In the genomic region with DNA sequence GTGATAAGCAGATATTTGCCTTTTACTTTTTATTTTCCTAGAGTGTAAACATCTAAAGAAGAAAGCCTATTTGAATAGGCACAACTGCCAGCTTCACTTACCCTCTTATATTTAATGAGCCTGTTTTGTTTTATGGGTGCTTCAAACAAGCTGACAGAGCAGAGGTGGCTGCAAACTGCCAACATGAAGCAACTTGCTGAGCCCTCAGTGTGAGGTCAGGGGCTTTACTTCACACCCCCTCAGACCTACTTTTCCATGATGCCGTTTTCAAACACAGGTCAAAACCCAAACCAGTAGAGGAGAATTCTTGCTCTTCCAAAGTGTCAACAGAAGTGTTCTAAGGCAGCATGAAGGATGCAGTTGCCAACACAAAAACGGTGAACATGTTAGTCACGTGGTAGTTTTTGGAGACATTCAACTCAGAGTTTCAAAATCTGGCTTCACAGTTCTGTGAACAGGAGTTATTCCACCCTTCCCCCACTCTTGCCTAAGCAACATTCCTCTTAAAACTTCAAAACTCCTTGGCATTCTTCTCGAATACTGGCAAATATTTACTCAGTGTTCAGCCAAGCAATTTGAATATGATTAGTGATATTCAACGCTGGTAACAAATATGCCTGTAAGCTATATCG, we compare ENCODE assay signal across 13 mouse cellular contexts.
DNase-seq lines count a peak whose midpoint lies in the region; ATAC-seq and TF ChIP-seq lines count a peak whose summit lies in the region.
"Had no signal": no experiment of that assay in that cellular context is flagged by ENCODE, and none has a peak within 500 bp of the region (broad histone marks: within the 10 kb centered on the region; RNA-seq: fewer than 3 reads in every experiment).

No protein-coding gene starts in this region.

- peak; percentile 37 for DNase-seq in forebrain, postnatal 0 days
- DNase-seq in brain, embryonic 14.5 days (ENCODE audit: low read depth), result peak; percentile 18
- peak; percentile 44 to 84 for DNase-seq in kidney, adult 8-10 months
- no peak for DNase-seq in T-cell, adult 2 months (ENCODE audit: low spot score)
- no peak for DNase-seq in frontal cortex, adult 2 months (ENCODE audit: extremely low spot score in 1 of 2, low spot score in 1 of 2)
- DNase-seq in yolk sac, embryonic 10.5 days (ENCODE audit: low spot score), result no peak
- DNase-seq: cerebellum, adult 11-12 months had no signal

- no peak overlapping the region for H3K4me3 ChIP-seq in forebrain, postnatal 0 days (ENCODE audit: low read depth, low read length)
- no peak overlapping the region for H3K4me3 ChIP-seq in forebrain, embryonic 13.5 days
- no peak overlapping the region for H3K4me3 ChIP-seq in lung, embryonic 16.5 days (ENCODE audit: low read length)
- H3K4me3 ChIP-seq: embryonic facial prominence, embryonic 13.5 days; limb, embryonic 15.5 days; stomach, embryonic 15.5 days had no signal

- no peaks in the 10 kb centered on the region for H3K36me3 ChIP-seq in forebrain, postnatal 0 days (ENCODE audit: insufficient read depth)
- no peaks in the 10 kb centered on the region for H3K36me3 ChIP-seq in forebrain, embryonic 13.5 days (ENCODE audit: poor library complexity, severe bottlenecking)
- H3K36me3 ChIP-seq in lung, embryonic 16.5 days (ENCODE audit: control insufficient read depth, insufficient read depth, low read length), result no peaks in the 10 kb centered on the region
- H3K36me3 ChIP-seq: embryonic facial prominence, embryonic 13.5 days; limb, embryonic 15.5 days; stomach, embryonic 15.5 days had no signal

- H3K4me1 ChIP-seq in forebrain, postnatal 0 days (ENCODE audit: insufficient read depth), result no peaks in the 10 kb centered on the region
- no peaks in the 10 kb centered on the region for H3K4me1 ChIP-seq in forebrain, embryonic 13.5 days
- H3K4me1 ChIP-seq in lung, embryonic 16.5 days (replicated peaks; ENCODE audit: control insufficient read depth, insufficient read depth, low read length), result no peaks in the 10 kb centered on the region
- H3K4me1 ChIP-seq: stomach, embryonic 15.5 days had no signal

- peak; percentile 63 for ATAC-seq in forebrain, postnatal 0 days
- no peak for ATAC-seq in forebrain, embryonic 13.5 days
- peak; percentile 88 for ATAC-seq in lung, embryonic 16.5 days (ENCODE audit: low read depth)
- ATAC-seq: activated CD4-positive, CD25-positive, alpha-beta regulatory T cell, adult 4 months had no signal

- no peak overlapping the region for H3K4me2 ChIP-seq in forebrain, postnatal 0 days (ENCODE audit: low read depth)
- no peak overlapping the region for H3K4me2 ChIP-seq in forebrain, embryonic 13.5 days
- no peak overlapping the region for H3K4me2 ChIP-seq in lung, embryonic 16.5 days (ENCODE audit: low read depth, low read length)
- H3K4me2 ChIP-seq: embryonic facial prominence, embryonic 13.5 days; limb, embryonic 15.5 days; stomach, embryonic 15.5 days had no signal

- TF ChIP-seq CTCF in forebrain, postnatal 0 days (IDR thresholded peaks at IDR 0.05; ENCODE audit: low read depth), result no peak
- TF ChIP-seq CTCF in brain, embryonic 14.5 days (IDR thresholded peaks at IDR 0.05; ENCODE audit: borderline replicate concordance, extremely low read depth, insufficient read depth, insufficient read length), result no peak

- no peaks in the 10 kb centered on the region for H3K9me3 ChIP-seq in forebrain, postnatal 0 days (ENCODE audit: low read length)
- H3K9me3 ChIP-seq in forebrain, embryonic 13.5 days (replicated peaks), result no peaks in the 10 kb centered on the region
- no peaks in the 10 kb centered on the region for H3K9me3 ChIP-seq in lung, embryonic 16.5 days (ENCODE audit: control insufficient read depth, low read length)
- H3K9me3 ChIP-seq: embryonic facial prominence, embryonic 13.5 days; limb, embryonic 15.5 days; stomach, embryonic 15.5 days had no signal

- no peak for TF ChIP-seq POLR2A in brain, embryonic 14.5 days (IDR thresholded peaks at IDR 0.05; ENCODE audit: borderline replicate concordance, extremely low read depth, insufficient read depth, insufficient read length, poor library complexity, severe bottlenecking)

- no peaks in the 10 kb centered on the region for H3K27me3 ChIP-seq in forebrain, postnatal 0 days (ENCODE audit: insufficient read depth, low read length)
- no peaks in the 10 kb centered on the region for H3K27me3 ChIP-seq in forebrain, embryonic 13.5 days
- H3K27me3 ChIP-seq in lung, embryonic 16.5 days (ENCODE audit: control insufficient read depth, insufficient read depth, low read depth, low read length), result no peaks in the 10 kb centered on the region
- H3K27me3 ChIP-seq: embryonic facial prominence, embryonic 13.5 days; limb, embryonic 15.5 days; stomach, embryonic 15.5 days had no signal

- H3K9ac ChIP-seq in forebrain, postnatal 0 days, result no peak overlapping the region
- no peak overlapping the region for H3K9ac ChIP-seq in forebrain, embryonic 13.5 days
- H3K9ac ChIP-seq in lung, embryonic 16.5 days (ENCODE audit: low read length), result no peak overlapping the region
- H3K9ac ChIP-seq: embryonic facial prominence, embryonic 13.5 days; limb, embryonic 15.5 days; stomach, embryonic 15.5 days had no signal

- 57% methylated on average over 6 of the region's 6 CpGs for WGBS in forebrain, postnatal 0 days
- 73% methylated on average over 6 of the region's 6 CpGs for WGBS in forebrain, embryonic 13.5 days
- 39% methylated on average over 6 of the region's 6 CpGs for WGBS in lung, embryonic 16.5 days

- H3K27ac ChIP-seq in forebrain, postnatal 0 days (ENCODE audit: low read depth, low read length), result no peak overlapping the region
- H3K27ac ChIP-seq in forebrain, embryonic 13.5 days, result no peak overlapping the region
- H3K27ac ChIP-seq in lung, embryonic 16.5 days (ENCODE audit: low read length), result peak overlapping the region; percentile 11; the same call in 1 of the 2 replicates
- H3K27ac ChIP-seq: embryonic facial prominence, embryonic 13.5 days; limb, embryonic 15.5 days; stomach, embryonic 15.5 days had no signal

Comparison
In these comparisons a context has a peak if more than half of its experiments do, and no peak if none do; other contexts are left out.
1. DNase-seq: peak in forebrain, postnatal 0 days (single experiment), brain, embryonic 14.5 days (single experiment) and kidney, adult 8-10 months (2 of 2); none in T-cell, adult 2 months (single experiment), frontal cortex, adult 2 months (0 of 2) and yolk sac, embryonic 10.5 days (single experiment).